Mouse (Mus musculus): ENCODE results near the gene Ptgs1. TPM values are rescaled to one million over a fixed set of nuclear protein-coding genes. Genes with fewer than 3 reads are reported as not detected.

Gene Ptgs1
- polyA plus RNA-seq, 1 experiment from 2014 or later: 12.2 TPM

- H3K4me1 ChIP-seq: no peaks in the 10 kb centered on the region
- 77% methylated on average over 6 of the region's 6 CpGs for WGBS
Observed at GRCm38 (mm10) chr2:36259798-36260540, 29.7 kb downstream of the Ptgs1 start.

GRCm38 (mm10) chr2:36262025-36262424 lies 31.8 kb downstream of the Ptgs1 start:
- Histone ChIP-seq H3K9me3 (no peaks in the 10 kb centered on the region), H3K4me1 (no peaks in the 10 kb centered on the region), H3K36me3 (no peaks in the 10 kb centered on the region), H3K27me3 (ENCODE audit: insufficient read depth, poor library complexity, severe bottlenecking) (no peaks in the 10 kb centered on the region), H3K27ac (no peak overlapping the region), H3K4me3 (no peak overlapping the region)
- DNase-seq (ENCODE audit: low spot score): no peak
- 78% methylated on average over 4 of the region's 4 CpGs for WGBS

More at GRCm38 (mm10) chr2:36259798-36260540, 29.7 kb downstream of the Ptgs1 start:
- H3K4me3 ChIP-seq: no peak overlapping the region
- no peaks in the 10 kb centered on the region for H3K9me3 ChIP-seq
- no peaks in the 10 kb centered on the region for H3K36me3 ChIP-seq
- no peaks in the 10 kb centered on the region for H3K27me3 ChIP-seq (ENCODE audit: insufficient read depth, poor library complexity, severe bottlenecking)
- no peak for DNase-seq (ENCODE audit: low spot score)
- H3K27ac ChIP-seq: no peak overlapping the region

GRCm38 (mm10) chr2:36269458-36269857 lies 39.2 kb downstream of the Ptgs1 start:
- no peak for DNase-seq (ENCODE audit: low spot score)
- no peak overlapping the region for H3K27ac ChIP-seq
- 75% methylated on average over 3 of the region's 3 CpGs for WGBS
- no peaks in the 10 kb centered on the region for H3K4me1 ChIP-seq
- no peaks in the 10 kb centered on the region for H3K27me3 ChIP-seq (ENCODE audit: insufficient read depth, poor library complexity, severe bottlenecking)
- H3K4me3 ChIP-seq: no peak overlapping the region
- H3K36me3 ChIP-seq: no peaks in the 10 kb centered on the region
- no peaks in the 10 kb centered on the region for H3K9me3 ChIP-seq

GRCm38 (mm10) chr2:36270186-36270585 lies 40.0 kb downstream of the Ptgs1 start:
- no peak for DNase-seq (ENCODE audit: low spot score)
- no peaks in the 10 kb centered on the region for H3K36me3 ChIP-seq
- no peaks in the 10 kb centered on the region for H3K4me1 ChIP-seq
- H3K4me3 ChIP-seq: no peak overlapping the region
- no peak overlapping the region for H3K27ac ChIP-seq
- no peaks in the 10 kb centered on the region for H3K27me3 ChIP-seq (ENCODE audit: insufficient read depth, poor library complexity, severe bottlenecking)
- WGBS: 58% methylated on average over 2 of the region's 2 CpGs
- no peaks in the 10 kb centered on the region for H3K9me3 ChIP-seq

- Histone ChIP-seq H3K9me3 (no peaks in the 10 kb centered on the region), H3K27me3 (ENCODE audit: insufficient read depth, poor library complexity, severe bottlenecking) (no peaks in the 10 kb centered on the region), H3K4me3 (no peak overlapping the region), H3K36me3 (no peaks in the 10 kb centered on the region), H3K4me1 (no peaks in the 10 kb centered on the region), H3K27ac (no peak overlapping the region)
- 79% methylated on average over 4 of the region's 4 CpGs for WGBS
- no peak for DNase-seq (ENCODE audit: low spot score)
Observed at GRCm38 (mm10) chr2:36271085-36271484, 40.9 kb downstream of the Ptgs1 start.

GRCm38 (mm10) chr2:36272288-36272950 lies 42.2 kb downstream of the Ptgs1 start:
- WGBS: 77% methylated on average over 6 of the region's 6 CpGs
- no peaks in the 10 kb centered on the region for H3K36me3 ChIP-seq
- no peaks in the 10 kb centered on the region for H3K9me3 ChIP-seq

GRCm38 (mm10) chr2:36276454-36276853 lies 46.2 kb downstream of the Ptgs1 start:
- no peaks in the 10 kb centered on the region for H3K27me3 ChIP-seq (ENCODE audit: insufficient read depth, poor library complexity, severe bottlenecking)
- H3K4me1 ChIP-seq: no peaks in the 10 kb centered on the region
- WGBS: 40% methylated on average over 4 of the region's 4 CpGs
- no peak overlapping the region for H3K27ac ChIP-seq
- H3K4me3 ChIP-seq: no peak overlapping the region
- DNase-seq (ENCODE audit: low spot score): no peak
- H3K36me3 ChIP-seq: no peaks in the 10 kb centered on the region
- no peaks in the 10 kb centered on the region for H3K9me3 ChIP-seq

More at GRCm38 (mm10) chr2:36272288-36272950, 42.2 kb downstream of the Ptgs1 start:
- H3K4me3 ChIP-seq: no peak overlapping the region
- H3K27ac ChIP-seq: no peak overlapping the region
- H3K27me3 ChIP-seq (ENCODE audit: insufficient read depth, poor library complexity, severe bottlenecking): no peaks in the 10 kb centered on the region
- H3K4me1 ChIP-seq: no peaks in the 10 kb centered on the region
- DNase-seq (ENCODE audit: low spot score): no peak

- H3K4me3 ChIP-seq: no peak overlapping the region
- WGBS: 53% methylated on average over 3 of the region's 3 CpGs
- no peaks in the 10 kb centered on the region for H3K27me3 ChIP-seq (ENCODE audit: insufficient read depth, poor library complexity, severe bottlenecking)
- H3K4me1 ChIP-seq: no peaks in the 10 kb centered on the region
- H3K27ac ChIP-seq: no peak overlapping the region
- no peaks in the 10 kb centered on the region for H3K36me3 ChIP-seq
- H3K9me3 ChIP-seq: no peaks in the 10 kb centered on the region
- DNase-seq (ENCODE audit: low spot score): no peak
Observed at GRCm38 (mm10) chr2:36278760-36279159, 48.5 kb downstream of the Ptgs1 start.

GRCm38 (mm10) chr2:36281138-36281537 lies 50.9 kb downstream of the Ptgs1 start:
- no peak for DNase-seq (ENCODE audit: low spot score)
- H3K27me3 ChIP-seq (ENCODE audit: insufficient read depth, poor library complexity, severe bottlenecking): no peaks in the 10 kb centered on the region
- no peaks in the 10 kb centered on the region for H3K36me3 ChIP-seq
- no peaks in the 10 kb centered on the region for H3K4me1 ChIP-seq
- WGBS: 50% methylated on average over 1 of the region's 1 CpGs
- no peaks in the 10 kb centered on the region for H3K9me3 ChIP-seq
- H3K4me3 ChIP-seq: no peak overlapping the region
- H3K27ac ChIP-seq: no peak overlapping the region

GRCm38 (mm10) chr2:36282301-36282700 lies 52.1 kb downstream of the Ptgs1 start:
- H3K27ac ChIP-seq: no peak overlapping the region
- H3K9me3 ChIP-seq: no peaks in the 10 kb centered on the region
- no peak overlapping the region for H3K4me3 ChIP-seq
- H3K27me3 ChIP-seq (ENCODE audit: insufficient read depth, poor library complexity, severe bottlenecking): no peaks in the 10 kb centered on the region
- no peak for DNase-seq (ENCODE audit: low spot score)
- no peaks in the 10 kb centered on the region for H3K4me1 ChIP-seq
- no peaks in the 10 kb centered on the region for H3K36me3 ChIP-seq
- 79% methylated on average over 1 of the region's 1 CpGs for WGBS

Other genes starting within 250 kb of the Ptgs1 start
- 329 and 373 TPM in 2 replicates for gene Ndufa8, start 181.0 kb upstream of the Ptgs1 start, polyA plus RNA-seq (2016; fragmentation: Nextera tagmentation; extraction: Ambion mirVana)
- gene Morn5, start 181.0 kb upstream of the Ptgs1 start, polyA plus RNA-seq (2016; fragmentation: Nextera tagmentation; extraction: Ambion mirVana): not detected in 2 replicates
- 0.43 and 1.5 TPM in 2 replicates for gene Lhx6, start 125.0 kb upstream of the Ptgs1 start, polyA plus RNA-seq (2016; fragmentation: Nextera tagmentation; extraction: Ambion mirVana)
- 29.9 and 35.0 TPM in 2 replicates for gene Mrrf, start 94.0 kb upstream of the Ptgs1 start, polyA plus RNA-seq (2016; fragmentation: Nextera tagmentation; extraction: Ambion mirVana)
- 60.0 and 60.7 TPM in 2 replicates for gene Rbm18, start 93.7 kb upstream of the Ptgs1 start, polyA plus RNA-seq (2016; fragmentation: Nextera tagmentation; extraction: Ambion mirVana)
- gene Olfr338, start 143.1 kb downstream of the Ptgs1 start, polyA plus RNA-seq (2016; fragmentation: Nextera tagmentation; extraction: Ambion mirVana): not detected in 2 replicates
- gene Olfr339, start 188.5 kb downstream of the Ptgs1 start, polyA plus RNA-seq (2016; fragmentation: Nextera tagmentation; extraction: Ambion mirVana): not detected in 2 replicates
- gene Olfr340, start 222.2 kb downstream of the Ptgs1 start, polyA plus RNA-seq (2016; fragmentation: Nextera tagmentation; extraction: Ambion mirVana): not detected in 2 replicates

Data from heart, embryonic 10.5 days (tissue).